Mouse (Mus musculus) mature B cell (primary cell): ENCODE data around the gene Arnt2.

ENCODE experiments used
- in situ Hi-C: fragments of 300-500 bp; cut with MboI; formaldehyde crosslinking; loops from 2 replicates; pipeline ENCODE4 v1.14.3; 2019

Gene Arnt2

DNA sequence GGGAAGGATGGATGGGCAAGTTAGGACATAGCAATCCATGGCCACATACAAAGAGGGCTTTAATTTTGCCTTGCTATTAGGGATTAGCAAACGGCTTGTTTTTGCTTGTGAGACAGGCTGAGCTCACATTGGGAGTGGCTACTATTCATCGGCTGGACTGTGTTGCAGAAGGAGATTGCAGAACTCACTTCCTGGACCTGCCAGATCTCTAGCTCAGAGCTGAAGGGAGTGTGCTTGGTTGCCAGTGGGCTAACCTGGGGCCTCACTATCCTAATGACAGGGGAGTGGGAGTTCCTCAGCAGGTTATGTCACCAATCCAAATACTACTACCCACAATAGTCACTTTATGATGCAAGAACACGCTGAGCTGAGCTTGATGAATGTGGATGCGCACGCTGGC is 163.1 kb downstream of the Arnt2 start:
- in situ Hi-C loops: no loop called here

GRCm38 (mm10) chr7:84246093-84246492 is 163.9 kb downstream of the Arnt2 start:
- in situ Hi-C loops: no loop called here

DNA sequence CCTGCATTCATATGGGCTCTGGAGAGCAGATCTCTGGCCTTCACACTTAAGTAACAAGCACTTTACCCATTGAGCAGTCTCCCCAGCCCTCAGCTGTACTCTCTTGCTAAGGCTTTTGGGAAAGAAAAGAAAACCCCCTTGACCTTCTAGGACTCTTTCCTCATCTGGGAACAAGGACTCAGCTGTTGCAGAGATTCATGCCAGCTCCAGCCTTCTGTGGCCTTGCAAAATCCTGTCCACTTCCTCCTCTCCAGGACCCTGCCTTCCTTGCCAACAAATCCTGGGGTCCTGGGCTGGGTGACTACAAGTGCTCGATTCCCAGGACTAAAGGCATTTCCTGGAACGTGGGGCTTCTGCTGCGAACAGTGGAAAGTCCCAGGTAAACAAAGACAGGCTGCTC is 169.6 kb downstream of the Arnt2 start:
- in situ Hi-C loops: no loop called here

- in situ Hi-C loops: no loop called here
Measured at GRCm38 (mm10) chr7:84237655-84238054, 172.3 kb downstream of the Arnt2 start.

DNA sequence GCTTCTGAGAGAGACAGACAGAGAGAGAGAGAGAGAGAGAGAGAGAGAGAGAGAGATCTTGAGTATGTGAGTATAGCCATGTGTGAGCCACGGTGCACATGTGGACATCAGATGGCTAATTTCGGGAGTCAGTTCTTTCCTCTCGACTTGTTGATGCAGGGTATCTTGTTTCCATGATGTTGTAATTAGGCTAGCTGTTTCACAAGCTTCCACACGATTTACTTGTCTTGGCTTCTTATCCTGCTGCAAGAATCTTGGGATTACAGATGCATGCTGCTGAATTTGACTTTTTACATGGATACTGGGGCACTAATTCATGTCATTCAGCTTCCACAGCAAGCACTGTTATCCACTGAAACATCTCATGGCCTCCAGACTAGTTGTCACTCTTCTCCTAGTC is 178.6 kb downstream of the Arnt2 start:
- in situ Hi-C loops: no loop called here

- in situ Hi-C loops: no loop called here
Measured at GRCm38 (mm10) chr7:84227652-84228051, 182.3 kb downstream of the Arnt2 start.

GRCm38 (mm10) chr7:84226909-84227308 is 183.1 kb downstream of the Arnt2 start:
- in situ Hi-C loops: no loop called here

DNA sequence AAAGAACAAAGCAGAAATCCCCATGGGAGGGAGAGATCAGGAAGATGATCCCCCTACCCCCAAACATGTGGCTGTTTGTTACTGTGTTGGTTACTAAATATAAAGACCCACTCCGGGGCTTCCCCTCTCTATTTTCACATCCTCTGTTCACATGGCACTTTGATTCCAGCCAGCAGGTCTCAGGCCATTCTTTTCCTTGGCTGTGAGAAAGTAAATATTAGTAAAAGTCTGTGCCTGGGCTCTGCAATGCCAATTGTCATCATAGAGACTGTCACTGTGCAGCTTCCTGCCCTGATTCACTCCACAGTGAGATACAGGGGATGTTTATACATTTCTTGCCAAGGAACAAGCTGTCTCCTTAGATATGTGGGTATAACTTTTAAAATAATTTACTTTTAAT is 197.9 kb downstream of the Arnt2 start:
- in situ Hi-C loops: no loop called here

- in situ Hi-C loops: no loop called here
Measured at GRCm38 (mm10) chr7:84210585-84211291, 199.2 kb downstream of the Arnt2 start.

DNA sequence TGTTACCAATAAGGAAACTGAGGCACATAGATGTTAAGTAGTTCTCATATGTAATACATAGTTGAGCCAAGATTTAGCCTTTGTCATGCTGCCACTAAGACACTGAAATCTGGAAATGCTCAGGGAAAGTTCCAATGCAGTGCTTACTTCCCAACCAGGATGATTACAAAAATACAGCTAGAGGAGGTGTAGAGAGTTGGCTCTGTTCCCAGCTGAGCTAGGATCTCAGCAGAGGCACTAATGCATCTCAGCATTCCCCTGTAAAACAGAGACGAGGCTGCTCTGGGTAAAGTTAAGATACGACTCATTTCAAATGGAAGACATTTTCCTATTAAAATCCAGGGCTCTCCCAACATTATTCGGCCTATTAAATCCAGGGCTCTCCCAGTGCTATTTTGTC is 206.0 kb downstream of the Arnt2 start:
- in situ Hi-C loops: no loop called here

DNA sequence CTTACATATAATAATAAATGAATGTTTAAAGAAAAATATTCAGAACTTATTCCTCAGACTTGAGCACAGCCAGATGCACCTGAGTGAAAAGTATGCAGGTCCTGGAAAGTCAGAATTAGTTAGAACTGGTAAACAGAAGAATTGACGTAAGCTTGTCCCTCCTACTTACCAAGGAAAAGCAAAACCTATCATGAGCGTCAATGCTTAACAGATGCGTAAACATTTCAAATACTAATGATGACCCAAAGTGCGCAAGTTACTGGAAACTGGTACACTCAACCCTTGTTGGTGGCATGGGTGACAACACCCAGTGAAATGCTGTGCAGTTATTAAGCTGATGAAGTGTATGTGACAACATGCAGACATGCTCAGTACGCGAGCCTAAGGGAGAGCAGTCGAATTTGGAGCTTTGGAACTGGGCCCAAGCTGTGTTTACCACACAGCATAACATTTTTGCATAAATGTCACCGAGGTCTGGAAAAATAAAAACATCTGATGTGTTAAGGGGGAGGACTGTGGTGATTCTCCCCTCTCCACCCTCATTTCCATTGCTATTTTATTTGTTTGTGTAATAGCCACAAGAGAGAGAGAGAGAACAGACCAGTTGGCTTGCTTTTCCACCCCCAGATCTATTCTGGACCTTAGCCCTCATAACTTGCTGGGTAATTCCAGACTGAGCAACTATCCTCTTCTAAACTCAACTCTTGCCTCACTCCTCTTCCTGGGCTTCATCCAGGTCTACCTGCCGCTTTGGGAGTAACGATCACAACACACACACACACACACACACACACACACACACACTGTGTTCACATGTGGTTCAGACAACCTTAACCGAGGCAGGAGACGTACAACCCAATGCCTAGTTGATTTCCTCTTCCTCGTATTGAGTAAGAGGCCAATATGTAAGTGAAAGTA is 208.6 kb downstream of the Arnt2 start:
- in situ Hi-C loops: no loop called here

DNA sequence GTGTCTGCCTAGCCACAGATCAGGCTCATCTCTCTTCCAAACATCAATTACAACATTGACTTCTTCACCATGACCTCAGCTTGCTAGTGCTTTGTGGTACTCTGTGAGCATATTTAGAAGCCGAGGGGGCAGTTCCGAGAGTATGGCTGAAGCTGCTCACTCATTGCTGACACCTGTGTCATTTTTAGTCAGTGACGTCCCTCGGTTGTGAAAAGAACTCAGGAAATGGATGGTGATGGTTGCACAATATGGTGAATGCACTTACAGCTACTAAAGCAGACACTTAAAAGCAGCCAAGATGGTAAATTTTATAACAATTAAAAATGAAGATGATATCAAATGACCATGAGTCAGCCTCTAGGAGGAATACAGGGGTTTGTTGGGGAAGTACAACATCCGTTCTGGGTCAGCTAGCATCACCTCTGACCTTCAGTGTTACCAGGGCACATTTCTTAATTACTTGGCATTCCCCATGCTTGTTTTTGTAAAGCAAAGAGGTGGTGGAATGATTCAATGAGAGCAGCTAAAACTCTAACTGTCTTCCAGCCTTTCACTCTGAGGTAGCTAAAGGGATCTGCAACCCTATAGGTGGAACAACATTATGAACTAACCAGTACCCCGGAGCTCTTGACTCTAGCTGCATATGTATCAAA is 212.6 kb downstream of the Arnt2 start:
- in situ Hi-C loops: no loop called here
